Mouse (Mus musculus): ENCODE data around the gene Polr3a. TPM values are rescaled to one million over a fixed set of nuclear protein-coding genes. Genes with fewer than 3 reads are reported as not detected.

Polr3a gene
- polyA plus RNA-seq, 1 experiment, result 9.6 TPM

DNA sequence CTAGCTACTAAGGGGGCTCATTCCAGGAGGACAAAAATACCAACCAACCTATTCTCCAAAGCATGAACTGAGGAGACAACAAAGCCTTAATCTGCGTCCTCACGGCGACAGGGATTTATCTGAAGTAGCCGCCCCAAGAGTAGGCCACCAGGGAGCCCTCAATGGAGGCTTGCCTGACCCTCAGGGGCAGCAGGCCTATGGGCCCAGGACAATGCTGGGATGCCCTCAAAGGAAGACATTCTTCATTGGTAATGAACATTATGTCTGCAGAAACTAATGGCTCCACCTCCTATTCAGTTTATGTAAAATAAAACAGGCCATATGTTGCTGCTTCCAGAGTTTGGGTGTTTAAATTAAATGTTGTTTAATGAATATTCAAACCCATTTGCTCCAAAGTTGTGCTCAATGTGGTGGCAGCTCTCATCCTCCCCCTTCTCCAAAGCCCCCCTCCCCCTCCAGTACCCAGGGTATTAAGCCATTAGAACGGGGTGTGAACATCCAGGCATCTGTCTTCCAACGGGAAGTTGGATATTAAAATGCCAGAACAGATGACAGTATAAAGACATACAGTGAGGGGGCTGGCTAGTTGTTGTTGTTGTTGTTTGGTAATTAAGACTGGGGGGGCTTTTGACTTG lies 25.8 kb upstream of the Polr3a start:
- H3K4me3 ChIP-seq (ENCODE audit: insufficient read depth, low read depth, low read length), result no peak overlapping the region
- TF ChIP-seq POLR2A (IDR thresholded peaks at IDR 0.05; ENCODE audit: low read depth, low read length) (no peak), CTCF (conservative IDR thresholded peaks at IDR 0.05; ENCODE audit: insufficient read depth, insufficient read length, low read depth, low read length) (no peak)
- WGBS, result 87% methylated on average over 6 of the region's 6 CpGs
- DNase-seq, result no peak
- no peaks in the 10 kb centered on the region for H3K36me3 ChIP-seq (ENCODE audit: control insufficient read depth, insufficient read depth, low read length)
- H3K27ac ChIP-seq (ENCODE audit: insufficient read depth, low read depth, low read length), result no peak overlapping the region
- no peaks in the 10 kb centered on the region for H3K4me1 ChIP-seq (ENCODE audit: control insufficient read depth, insufficient read depth, low read length)
- no peaks in the 10 kb centered on the region for H3K27me3 ChIP-seq (replicated peaks; ENCODE audit: control insufficient read depth, insufficient read depth, low read length)

- Histone ChIP-seq H3K36me3 (ENCODE audit: control insufficient read depth, insufficient read depth, low read length) (no peaks in the 10 kb centered on the region), H3K27ac (ENCODE audit: insufficient read depth, low read depth, low read length) (no peak overlapping the region), H3K4me3 (ENCODE audit: insufficient read depth, low read depth, low read length) (no peak overlapping the region), H3K4me1 (ENCODE audit: control insufficient read depth, insufficient read depth, low read length) (no peaks in the 10 kb centered on the region), H3K27me3 (replicated peaks; ENCODE audit: control insufficient read depth, insufficient read depth, low read length) (no peaks in the 10 kb centered on the region)
- no peak for TF ChIP-seq POLR2A (IDR thresholded peaks at IDR 0.05; ENCODE audit: low read depth, low read length)
- TF ChIP-seq CTCF (conservative IDR thresholded peaks at IDR 0.05; ENCODE audit: insufficient read depth, insufficient read length, low read depth, low read length), result no peak
- WGBS, result 89% methylated on average over 2 of the region's 2 CpGs
- no peak for DNase-seq
Measured at GRCm38 (mm10) chr14:24510679-24511078, 23.8 kb upstream of the Polr3a start.

- Histone ChIP-seq H3K36me3 (ENCODE audit: control insufficient read depth, insufficient read depth, low read length) (no peaks in the 10 kb centered on the region), H3K27ac (ENCODE audit: insufficient read depth, low read depth, low read length) (no peak overlapping the region), H3K27me3 (replicated peaks; ENCODE audit: control insufficient read depth, insufficient read depth, low read length) (no peaks in the 10 kb centered on the region), H3K4me3 (ENCODE audit: insufficient read depth, low read depth, low read length) (no peak overlapping the region), H3K4me1 (ENCODE audit: control insufficient read depth, insufficient read depth, low read length) (no peaks in the 10 kb centered on the region)
- no peak for DNase-seq
- no peak for TF ChIP-seq POLR2A (IDR thresholded peaks at IDR 0.05; ENCODE audit: low read depth, low read length)
- peak; percentile 26; the same call in 1 of the 2 replicates for TF ChIP-seq CTCF (conservative IDR thresholded peaks at IDR 0.05; ENCODE audit: insufficient read depth, insufficient read length, low read depth, low read length)
- 100% methylated on average over 1 of the region's 1 CpGs for WGBS
Measured at GRCm38 (mm10) chr14:24510218-24510617, 23.4 kb upstream of the Polr3a start.

DNA sequence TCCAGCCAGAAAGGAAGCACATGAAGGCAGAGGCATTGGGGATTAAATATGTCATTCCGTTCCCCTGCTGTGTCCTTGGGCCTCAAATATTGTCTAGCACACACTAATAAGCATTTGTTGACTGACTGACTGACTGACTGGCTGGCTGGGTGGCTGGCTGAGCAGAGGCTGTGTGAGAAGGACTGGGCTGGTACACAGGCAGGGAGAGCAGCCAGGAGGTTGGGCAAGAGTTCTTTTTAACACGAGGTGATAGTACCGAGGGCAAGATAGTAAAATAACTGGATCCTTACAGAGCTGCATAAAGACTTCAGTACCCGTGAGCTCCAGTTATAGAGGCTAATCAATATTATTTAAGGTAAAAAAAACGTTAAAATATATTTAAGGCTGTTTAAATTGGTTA lies 22.7 kb upstream of the Polr3a start:
- no peaks in the 10 kb centered on the region for H3K4me1 ChIP-seq (ENCODE audit: control insufficient read depth, insufficient read depth, low read length)
- H3K27me3 ChIP-seq (replicated peaks; ENCODE audit: control insufficient read depth, insufficient read depth, low read length), result no peaks in the 10 kb centered on the region
- no peaks in the 10 kb centered on the region for H3K36me3 ChIP-seq (ENCODE audit: control insufficient read depth, insufficient read depth, low read length)
- no peak overlapping the region for H3K27ac ChIP-seq (ENCODE audit: insufficient read depth, low read depth, low read length)
- WGBS, result 77% methylated on average over 5 of the region's 5 CpGs
- no peak for DNase-seq
- TF ChIP-seq CTCF (conservative IDR thresholded peaks at IDR 0.05; ENCODE audit: insufficient read depth, insufficient read length, low read depth, low read length), result no peak
- no peak for TF ChIP-seq POLR2A (IDR thresholded peaks at IDR 0.05; ENCODE audit: low read depth, low read length)
- no peak overlapping the region for H3K4me3 ChIP-seq (ENCODE audit: insufficient read depth, low read depth, low read length)

DNA sequence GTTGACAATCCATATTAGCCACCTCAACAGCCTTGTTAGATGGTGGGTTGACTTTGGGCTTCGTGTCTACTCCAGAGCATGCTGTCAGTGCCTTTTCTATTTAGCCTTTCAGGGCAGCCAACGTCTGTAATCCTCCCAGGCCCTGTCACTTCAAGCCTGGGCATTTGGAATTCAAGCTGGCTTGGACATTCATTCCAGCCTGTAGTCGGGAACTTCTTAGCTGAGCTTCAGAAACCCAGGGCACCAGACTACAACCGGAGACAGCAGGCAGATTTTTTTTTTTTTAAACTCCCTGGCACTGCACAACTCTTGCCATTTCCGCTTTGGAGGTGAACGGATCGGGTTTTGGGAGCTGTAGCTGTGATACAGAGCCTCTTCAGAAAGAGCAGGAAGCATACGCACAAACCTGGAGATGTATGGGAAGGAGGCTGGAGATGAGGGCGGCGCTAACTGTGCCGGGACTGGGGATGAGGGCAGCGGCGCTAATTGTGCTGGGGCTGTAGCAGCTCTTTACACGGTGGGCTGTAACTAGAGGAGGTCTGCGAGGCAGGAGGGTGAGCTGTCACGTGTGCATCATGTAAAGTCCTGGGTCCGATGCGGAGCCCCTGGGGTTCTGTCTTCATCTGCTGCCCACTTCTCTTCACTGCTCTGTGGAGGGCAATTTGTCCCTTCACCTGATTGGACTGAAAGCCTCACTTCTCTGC lies 21.4 kb upstream of the Polr3a start:
- Histone ChIP-seq H3K27me3 (replicated peaks; ENCODE audit: control insufficient read depth, insufficient read depth, low read length) (no peaks in the 10 kb centered on the region), H3K27ac (ENCODE audit: insufficient read depth, low read depth, low read length) (no peak overlapping the region), H3K4me1 (ENCODE audit: control insufficient read depth, insufficient read depth, low read length) (no peaks in the 10 kb centered on the region), H3K4me3 (ENCODE audit: insufficient read depth, low read depth, low read length) (no peak overlapping the region), H3K36me3 (ENCODE audit: control insufficient read depth, insufficient read depth, low read length) (no peaks in the 10 kb centered on the region)
- 23% methylated on average over 18 of the region's 18 CpGs for WGBS
- no peak for TF ChIP-seq CTCF (conservative IDR thresholded peaks at IDR 0.05; ENCODE audit: insufficient read depth, insufficient read length, low read depth, low read length)
- TF ChIP-seq POLR2A (IDR thresholded peaks at IDR 0.05; ENCODE audit: low read depth, low read length), result no peak
- no peak for DNase-seq

DNA sequence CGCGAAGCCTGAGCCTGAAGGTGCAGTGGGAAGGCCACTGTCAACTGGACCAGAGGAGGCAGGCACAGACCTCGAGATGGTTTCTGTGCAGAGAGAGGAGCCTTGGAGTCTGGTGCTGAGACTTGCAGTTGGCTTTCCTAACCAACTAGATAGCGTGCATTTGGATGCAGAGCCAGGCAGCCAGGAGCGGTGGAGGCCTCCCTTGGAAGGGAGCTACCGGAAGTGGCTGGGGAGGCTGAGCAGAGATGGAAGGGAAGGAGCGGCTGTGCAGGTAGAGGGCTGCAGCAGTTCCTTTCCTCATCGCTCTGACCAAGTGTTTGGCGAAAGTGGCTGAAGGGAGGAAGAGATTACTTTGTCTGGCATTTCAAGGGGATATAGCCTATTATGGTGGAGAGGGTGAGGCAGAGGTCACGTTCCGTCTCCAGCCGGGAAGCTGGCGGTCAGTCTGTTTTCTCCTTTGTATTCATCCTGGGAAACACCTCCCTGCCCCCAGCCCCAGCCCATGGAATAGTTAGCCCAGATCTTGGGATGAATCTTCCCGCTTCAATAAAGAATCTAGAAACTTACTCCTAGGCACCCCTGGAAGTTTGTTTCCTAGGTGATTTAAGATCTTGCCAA lies 20.7 kb upstream of the Polr3a start:
- no peak overlapping the region for H3K27ac ChIP-seq (ENCODE audit: insufficient read depth, low read depth, low read length)

DNA sequence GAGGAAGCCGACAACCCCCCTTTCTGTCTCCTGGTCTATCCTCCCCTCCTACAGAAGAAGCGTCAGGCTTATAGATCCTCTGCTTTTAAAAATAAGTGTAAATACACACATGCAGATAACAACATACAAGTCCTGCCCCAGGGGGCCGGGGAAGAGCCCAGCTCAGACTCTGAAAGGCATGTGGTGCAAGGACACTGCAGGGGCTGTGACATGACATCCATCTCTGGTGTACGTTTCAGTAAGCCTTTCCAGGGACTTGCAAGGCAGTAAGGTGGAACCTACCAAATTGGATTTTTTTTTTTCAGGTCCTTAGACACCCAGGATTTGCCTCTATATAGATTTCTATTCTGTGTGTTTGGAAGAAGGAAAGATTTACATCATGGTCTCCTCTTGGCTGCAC lies 14.4 kb upstream of the Polr3a start:
- no peak for TF ChIP-seq POLR2A (IDR thresholded peaks at IDR 0.05; ENCODE audit: low read depth, low read length)
- no peak for TF ChIP-seq CTCF (conservative IDR thresholded peaks at IDR 0.05; ENCODE audit: insufficient read depth, insufficient read length, low read depth, low read length)
- Histone ChIP-seq H3K27me3 (replicated peaks; ENCODE audit: control insufficient read depth, insufficient read depth, low read length) (no peaks in the 10 kb centered on the region), H3K4me3 (ENCODE audit: insufficient read depth, low read depth, low read length) (no peak overlapping the region), H3K36me3 (ENCODE audit: control insufficient read depth, insufficient read depth, low read length) (peaks cover 4% of the 10 kb centered on the region), H3K27ac (ENCODE audit: insufficient read depth, low read depth, low read length) (no peak overlapping the region), H3K4me1 (ENCODE audit: control insufficient read depth, insufficient read depth, low read length) (no peaks in the 10 kb centered on the region)
- DNase-seq, result no peak
- 78% methylated on average over 4 of the region's 4 CpGs for WGBS

More for the DNA sequence above, 20.7 kb upstream of the Polr3a start:
- H3K4me1 ChIP-seq (ENCODE audit: control insufficient read depth, insufficient read depth, low read length), result no peaks in the 10 kb centered on the region
- no peaks in the 10 kb centered on the region for H3K36me3 ChIP-seq (ENCODE audit: control insufficient read depth, insufficient read depth, low read length)
- H3K4me3 ChIP-seq (ENCODE audit: insufficient read depth, low read depth, low read length), result no peak overlapping the region
- WGBS, result 53% methylated on average over 14 of the region's 14 CpGs
- no peak for DNase-seq
- no peak for TF ChIP-seq POLR2A (IDR thresholded peaks at IDR 0.05; ENCODE audit: low read depth, low read length)
- no peak for TF ChIP-seq CTCF (conservative IDR thresholded peaks at IDR 0.05; ENCODE audit: insufficient read depth, insufficient read length, low read depth, low read length)
- H3K27me3 ChIP-seq (replicated peaks; ENCODE audit: control insufficient read depth, insufficient read depth, low read length), result no peaks in the 10 kb centered on the region
